Mouse (Mus musculus): ENCODE data around the gene Adam17. TPM values are rescaled to one million over a fixed set of nuclear protein-coding genes. Genes with fewer than 3 reads are reported as not detected.

Adam17 gene
- polyA plus RNA-seq, 1 experiment from 2014 or later: 41.7 TPM

DNA sequence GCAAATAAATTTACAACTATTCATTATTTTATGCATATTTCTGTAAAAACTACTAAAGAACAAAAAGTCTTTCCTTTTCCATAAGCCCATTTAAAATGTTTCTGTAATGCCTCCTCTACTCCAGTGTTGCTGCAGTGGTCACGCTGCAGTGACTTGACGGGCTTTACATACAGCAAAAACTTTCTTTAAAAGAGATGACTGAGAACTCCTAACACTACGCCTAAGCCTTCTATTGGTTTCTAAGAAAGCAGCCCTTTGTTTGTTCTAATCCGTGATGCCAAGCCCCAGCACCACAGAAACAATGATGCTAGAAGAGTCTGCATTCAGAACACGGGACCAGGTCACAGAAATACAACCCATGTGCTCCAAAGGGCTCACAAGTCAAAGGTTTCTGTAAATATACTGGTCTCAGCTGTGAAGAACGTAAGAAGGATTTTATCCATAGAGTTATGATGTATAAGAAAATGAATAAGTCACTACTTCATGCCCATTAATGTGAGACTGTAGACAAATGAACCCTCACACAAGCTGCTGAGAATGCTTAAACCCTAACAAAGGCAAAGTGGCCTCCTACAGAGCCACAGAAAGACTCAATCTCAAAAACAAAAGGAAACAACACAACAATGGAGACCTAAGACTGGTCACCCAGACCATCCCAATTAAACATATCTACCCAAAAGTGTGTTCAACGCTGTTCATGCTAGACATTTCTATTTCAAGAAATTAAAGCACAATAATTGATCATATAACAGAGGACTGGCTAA lies 23.1 kb downstream of the Adam17 start:
- no peak for DNase-seq (ENCODE audit: low read depth, low spot score)
- POLR2A ChIA-PET: no interaction called here
- CTCF ChIA-PET: interaction anchor here (1.0 to 1.5 kb wide), 3 partner anchors 20 to 76 kb away, joined by 3 read pairs; no protein-coding TSS in a partner anchor
- in situ Hi-C loops (cut with MboI; ENCODE audit: low pct_unique_long_range_greater_than_20kb): no loop called here
- ATAC-seq: no peak
- TF ChIP-seq CTCF (IDR thresholded peaks at IDR 0.05): no peak
- H3K27me3 ChIP-seq: no peaks in the 10 kb centered on the region

DNA sequence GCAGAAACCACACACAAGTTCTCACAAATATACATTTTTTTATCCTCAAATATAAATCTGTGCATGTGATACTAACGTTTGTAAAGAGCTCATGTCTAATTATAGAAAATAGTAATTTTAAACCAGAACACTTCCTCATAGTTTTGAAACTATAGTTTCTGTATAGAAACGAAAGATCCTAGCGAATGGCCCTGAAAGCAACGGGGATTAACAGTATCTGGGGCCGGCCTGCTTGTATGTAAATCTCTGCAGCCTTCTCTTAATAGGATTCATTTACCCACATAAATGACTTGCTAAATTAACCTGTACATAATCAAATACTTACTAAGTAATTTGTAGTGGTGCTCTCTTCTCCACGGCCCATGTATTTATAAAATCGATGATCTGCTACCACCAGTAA lies 26.5 kb downstream of the Adam17 start:
- POLR2A ChIA-PET: no interaction called here
- ATAC-seq: no peak
- CTCF ChIA-PET: interaction anchor here (2.5 kb wide), 1 partner anchor 12 kb away, joined by 10 read pairs; no protein-coding TSS in a partner anchor
- no peaks in the 10 kb centered on the region for H3K27me3 ChIP-seq
- no peak for TF ChIP-seq CTCF (IDR thresholded peaks at IDR 0.05)
- no peak for DNase-seq (ENCODE audit: low read depth, low spot score)
- in situ Hi-C loops (cut with MboI; ENCODE audit: low pct_unique_long_range_greater_than_20kb): no loop called here

DNA sequence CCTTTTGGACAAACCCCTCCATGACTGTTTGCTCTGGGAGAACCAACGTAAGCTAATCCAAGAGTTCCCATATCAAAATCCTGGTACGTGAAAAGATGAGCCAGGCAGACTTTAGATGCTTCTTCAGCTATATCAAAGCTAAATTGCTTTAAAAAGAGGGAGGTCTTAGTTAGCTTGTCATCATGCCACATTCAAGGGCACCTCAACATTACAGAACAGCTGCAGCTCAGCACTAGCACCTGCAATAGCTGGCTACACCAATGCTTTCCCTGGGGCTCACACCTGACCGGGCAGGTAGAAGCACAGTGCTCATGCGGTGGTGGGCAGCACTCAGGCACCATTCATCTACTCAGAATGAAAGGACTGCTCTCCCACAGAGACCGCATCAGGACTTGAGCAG lies 32.8 kb downstream of the Adam17 start:
- no peak for TF ChIP-seq CTCF (IDR thresholded peaks at IDR 0.05)
- H3K27me3 ChIP-seq: no peaks in the 10 kb centered on the region
- ATAC-seq: no peak
- in situ Hi-C loops (cut with MboI; ENCODE audit: low pct_unique_long_range_greater_than_20kb): no loop called here
- ChIA-PET CTCF (no interaction called here), POLR2A (no interaction called here)
- no peak for DNase-seq (ENCODE audit: low read depth, low spot score)

- POLR2A ChIA-PET: no interaction called here
- no peak for ATAC-seq
- in situ Hi-C loops (cut with MboI; ENCODE audit: low pct_unique_long_range_greater_than_20kb): no loop called here
- no peak for TF ChIP-seq CTCF (IDR thresholded peaks at IDR 0.05)
- DNase-seq (ENCODE audit: low read depth, low spot score): no peak
- CTCF ChIA-PET: no interaction called here
- H3K27me3 ChIP-seq: no peaks in the 10 kb centered on the region
These were observed 36.3 kb downstream of the Adam17 start for GRCm38 (mm10) chr12:21337171-21337570.

DNA sequence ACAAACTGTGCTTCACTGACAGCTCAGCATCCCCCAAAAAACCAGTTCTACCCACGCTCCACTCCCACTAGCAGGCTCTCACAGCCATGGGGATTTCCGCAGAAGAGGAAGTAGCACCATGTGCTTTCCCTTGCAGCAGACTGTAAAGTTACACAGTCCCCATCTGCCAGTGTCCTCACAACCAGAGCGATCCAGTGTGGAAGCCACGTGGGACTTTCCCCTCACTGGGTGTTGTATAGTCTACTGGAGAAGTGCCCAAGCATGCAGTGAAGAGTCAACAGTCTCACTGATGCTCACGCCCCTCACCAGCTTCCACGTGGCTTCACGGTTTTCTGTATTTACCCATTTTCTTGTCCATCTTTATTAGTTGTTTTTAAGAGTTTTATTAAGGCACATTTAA lies 37.6 kb downstream of the Adam17 start:
- CTCF ChIA-PET: no interaction called here
- ATAC-seq (no peak), DNase-seq (ENCODE audit: low read depth, low spot score) (no peak)
- TF ChIP-seq CTCF (IDR thresholded peaks at IDR 0.05): no peak
- in situ Hi-C loops (cut with MboI; ENCODE audit: low pct_unique_long_range_greater_than_20kb): no loop called here
- no peaks in the 10 kb centered on the region for H3K27me3 ChIP-seq
- POLR2A ChIA-PET: no interaction called here

DNA sequence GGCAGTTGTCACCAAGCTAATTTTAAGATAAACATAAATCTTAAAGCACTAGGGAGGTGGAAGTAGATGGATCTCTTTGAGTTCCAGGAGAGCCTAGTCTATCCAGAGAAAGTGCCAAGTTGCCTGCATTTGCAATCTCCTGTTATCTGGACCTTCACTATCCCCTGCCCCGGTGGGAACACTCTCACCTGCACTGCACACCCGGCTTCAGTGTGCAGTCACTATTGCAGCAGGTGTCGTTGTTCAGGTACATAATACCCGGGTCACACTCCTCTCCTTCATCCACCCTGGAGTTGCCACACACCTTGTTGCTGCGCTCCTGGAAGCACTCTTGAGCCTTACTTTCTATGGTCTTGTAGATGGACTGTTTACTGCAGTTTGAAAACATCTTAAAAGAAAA lies 39.7 kb downstream of the Adam17 start:
- in situ Hi-C loops (cut with MboI; ENCODE audit: low pct_unique_long_range_greater_than_20kb): no loop called here
- no peak for TF ChIP-seq CTCF (IDR thresholded peaks at IDR 0.05)
- CTCF ChIA-PET: no interaction called here

DNA sequence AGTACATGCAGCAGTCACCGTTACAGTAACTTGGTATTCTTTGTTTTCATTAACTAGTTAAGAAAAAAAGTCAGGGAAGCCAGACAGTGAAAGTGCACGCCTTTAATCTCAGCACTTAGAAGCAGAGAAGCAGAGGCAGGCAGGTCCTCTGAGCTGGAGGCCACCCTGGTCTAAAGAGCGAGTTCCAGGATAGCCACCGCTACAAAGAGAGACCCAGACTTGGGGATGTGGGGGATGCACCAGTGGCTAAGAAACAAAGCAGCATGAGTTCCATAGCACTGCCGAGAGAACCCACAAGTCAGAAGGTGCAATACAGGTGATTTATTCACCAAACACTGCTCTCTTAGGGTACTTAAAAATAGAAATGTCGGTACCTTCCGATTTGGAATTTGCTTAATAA lies 40.4 kb downstream of the Adam17 start:
- no peak for TF ChIP-seq CTCF (IDR thresholded peaks at IDR 0.05)
- POLR2A ChIA-PET: no interaction called here
- no peak for DNase-seq (ENCODE audit: low read depth, low spot score)
- H3K27me3 ChIP-seq: no peaks in the 10 kb centered on the region
- no peak for ATAC-seq
- CTCF ChIA-PET: no interaction called here
- in situ Hi-C loops (cut with MboI; ENCODE audit: low pct_unique_long_range_greater_than_20kb): no loop called here

More for the DNA sequence above, 39.7 kb downstream of the Adam17 start:
- DNase-seq (ENCODE audit: low read depth, low spot score) (no peak), ATAC-seq (no peak)
- POLR2A ChIA-PET: no interaction called here
- H3K27me3 ChIP-seq: no peaks in the 10 kb centered on the region

DNA sequence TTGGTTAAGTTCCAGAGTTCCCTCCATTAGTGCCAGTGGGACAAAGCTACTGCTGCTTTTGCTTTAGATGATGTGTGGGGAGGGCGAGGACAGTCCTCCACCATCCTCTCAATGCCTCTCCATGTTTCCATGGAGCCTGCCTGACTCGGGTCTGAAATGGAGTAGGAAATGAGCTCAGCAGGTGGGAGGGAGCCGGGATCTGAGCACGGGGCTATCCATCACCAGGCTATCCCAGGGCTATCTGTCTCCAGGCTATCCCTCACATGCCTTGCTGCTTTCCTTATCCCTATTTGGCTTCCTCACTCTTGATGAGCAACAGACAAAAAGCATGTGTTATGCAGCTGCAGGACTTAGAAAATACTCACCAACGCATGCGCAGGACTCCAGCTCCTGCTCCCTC lies 41.7 kb downstream of the Adam17 start:
- in situ Hi-C loops (cut with MboI; ENCODE audit: low pct_unique_long_range_greater_than_20kb): no loop called here
- TF ChIP-seq CTCF (IDR thresholded peaks at IDR 0.05): no peak
- CTCF ChIA-PET: interaction anchor here (1.0 kb wide), 1 partner anchor 38 kb away, joined by 3 read pairs; no protein-coding TSS in a partner anchor
- no peak for ATAC-seq
- DNase-seq (ENCODE audit: low read depth, low spot score): no peak
- POLR2A ChIA-PET: no interaction called here
- H3K27me3 ChIP-seq: no peaks in the 10 kb centered on the region

DNA sequence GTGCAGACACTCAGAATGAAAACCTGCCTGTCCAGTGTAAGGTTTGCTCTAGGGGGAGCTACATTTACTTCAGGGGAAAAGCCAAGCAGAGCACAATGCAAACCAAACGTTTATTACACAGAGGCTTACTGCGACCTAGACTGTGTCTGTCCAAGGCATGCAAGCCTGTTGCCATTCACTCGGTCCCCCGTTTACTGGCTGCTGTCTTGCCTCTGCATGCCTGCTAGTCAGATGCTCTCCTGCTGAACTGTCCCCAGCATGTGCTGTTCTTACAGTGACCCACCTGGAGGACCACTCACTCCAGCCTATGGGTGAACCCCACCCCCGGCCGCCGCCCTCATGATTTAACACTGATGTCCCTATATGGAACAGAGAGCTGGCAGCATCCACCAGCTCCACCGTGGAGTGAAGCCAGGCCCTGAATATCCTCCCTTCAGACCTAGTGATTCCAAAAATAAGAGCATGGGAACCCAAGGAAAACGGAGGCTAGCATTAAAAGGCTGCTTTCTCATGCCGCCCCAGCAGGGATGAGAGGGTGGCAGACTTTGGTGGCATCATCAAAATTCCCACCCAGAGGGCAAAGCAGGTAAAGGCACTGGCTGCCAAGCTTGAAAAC lies 42.4 kb downstream of the Adam17 start:
- ChIA-PET CTCF (interaction anchor here (1.0 to 1.2 kb wide), 2 partner anchors 8 to 38 kb away, joined by 3 read pairs; no protein-coding TSS in a partner anchor), POLR2A (no interaction called here)
- no peaks in the 10 kb centered on the region for H3K27me3 ChIP-seq
- no peak for TF ChIP-seq CTCF (IDR thresholded peaks at IDR 0.05)
- DNase-seq (ENCODE audit: low read depth, low spot score): no peak
- ATAC-seq: no peak
- in situ Hi-C loops (cut with MboI; ENCODE audit: low pct_unique_long_range_greater_than_20kb): no loop called here

DNA sequence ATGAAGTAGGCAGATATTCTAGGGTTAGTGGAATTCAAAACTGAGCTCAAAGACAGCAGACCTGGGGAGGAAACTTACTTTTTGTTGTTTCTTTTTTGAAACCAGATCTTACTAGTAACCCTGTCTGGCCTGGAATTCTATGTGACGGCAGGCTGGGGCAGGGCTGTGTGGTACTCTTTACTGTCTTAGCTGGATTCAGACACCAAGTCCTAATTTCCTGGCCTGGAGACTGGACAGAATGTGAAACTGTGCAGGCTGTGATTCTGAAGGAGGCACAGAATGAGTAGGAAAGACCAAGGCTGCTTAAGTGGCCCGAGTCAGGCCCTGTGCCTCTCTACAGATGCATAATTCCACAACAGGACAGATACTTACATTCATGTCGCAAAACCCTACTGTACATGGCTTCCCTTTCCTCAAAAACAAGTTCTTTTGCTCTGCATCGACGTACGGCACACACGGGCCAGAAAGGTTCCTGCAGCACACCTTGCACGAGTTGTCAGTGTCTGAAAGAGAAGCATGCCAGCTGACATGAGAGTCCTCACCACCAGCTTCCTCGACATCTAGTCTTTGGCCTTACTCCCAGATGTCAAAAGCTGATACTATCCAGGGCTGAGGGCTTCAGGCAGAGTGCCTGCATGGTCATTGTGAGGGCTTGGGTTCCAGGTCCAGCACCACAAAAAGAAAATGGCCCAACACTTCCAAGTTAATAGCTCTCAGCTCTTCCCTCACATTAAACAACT lies 43.6 kb downstream of the Adam17 start:
- no peak for ATAC-seq
- H3K27me3 ChIP-seq: no peaks in the 10 kb centered on the region
- no peak for DNase-seq (ENCODE audit: low read depth, low spot score)
- TF ChIP-seq CTCF (IDR thresholded peaks at IDR 0.05): no peak
- in situ Hi-C loops (cut with MboI; ENCODE audit: low pct_unique_long_range_greater_than_20kb): no loop called here
- CTCF ChIA-PET: interaction anchor here (1.2 kb wide), 1 partner anchor 9 kb away, joined by 3 read pairs; no protein-coding TSS in a partner anchor
- POLR2A ChIA-PET: no interaction called here

DNA sequence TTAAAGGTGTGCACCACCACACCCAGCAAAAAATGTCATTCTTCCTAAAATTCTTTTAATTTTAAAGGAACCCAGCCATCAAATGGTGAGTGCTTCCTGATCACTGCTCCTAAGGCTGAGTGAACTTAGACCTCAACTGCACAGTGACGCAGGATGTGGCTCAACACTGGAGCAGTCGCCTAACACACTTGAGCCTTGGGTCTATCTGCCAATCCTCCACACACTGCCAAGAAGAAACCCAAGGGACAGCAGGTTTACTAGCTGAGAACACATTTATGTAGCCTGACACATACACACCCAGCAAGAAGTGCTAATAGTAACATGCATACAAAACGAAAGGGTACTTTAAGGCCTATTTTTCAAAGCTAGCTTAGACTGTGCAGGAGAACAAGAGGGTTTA lies 47.1 kb downstream of the Adam17 start:
- ChIA-PET CTCF (interaction anchor here (1.2 kb wide), 1 partner anchor 25 kb away, joined by 3 read pairs; no protein-coding TSS in a partner anchor), POLR2A (no interaction called here)
- no peaks in the 10 kb centered on the region for H3K27me3 ChIP-seq
- ATAC-seq (no peak), DNase-seq (ENCODE audit: low read depth, low spot score) (no peak)
- in situ Hi-C loops (cut with MboI; ENCODE audit: low pct_unique_long_range_greater_than_20kb): no loop called here
- TF ChIP-seq CTCF (IDR thresholded peaks at IDR 0.05): no peak
